Mouse (Mus musculus) limb, embryonic 14.5 days (tissue): ENCODE measurements around the gene Parp14. TPM values are rescaled to one million over a fixed set of nuclear protein-coding genes. Genes with fewer than 3 reads are reported as not detected.

ENCODE experiments used
- ATAC-seq: fragments of 200-750 bp; cut with Nextera tagmentation; 2 replicates; pipeline ENCODE4 v1.8.0; 2017; ENCODE audit warnings: low read depth, moderate number of reproducible peaks, moderate TSS enrichment; ENCODE audit not compliant: low FRiP score
- DNase-seq: peaks from one replicate; pipeline ENCODE4 v3.0.0-alpha.2; 2015; ENCODE audit warnings: low spot score
- H3K27ac ChIP-seq: fragments of 300-500 bp; sonication (generic); replicated peaks from 2 replicates; pipeline ENCODE4 v1.5.1; 2014; ENCODE audit warnings: low read depth, mild to moderate bottlenecking, low read length, moderate library complexity, mixed read lengths
- H3K27me3 ChIP-seq: fragments of 300-500 bp; sonication (generic); 2 replicates; pipeline ENCODE4 v1.6.1; 2014; ENCODE audit warnings: low read length, mixed read lengths; ENCODE audit not compliant: control insufficient read depth, insufficient read depth
- H3K36me3 ChIP-seq: fragments of 300-500 bp; sonication (generic); 2 replicates; pipeline ENCODE4 v1.6.1; 2014; ENCODE audit warnings: mild to moderate bottlenecking, low read length, moderate library complexity, mixed read lengths; ENCODE audit not compliant: control insufficient read depth, insufficient read depth
- H3K4me1 ChIP-seq: fragments of 300-500 bp; sonication (generic); 2 replicates; pipeline ENCODE4 v1.6.1; 2014; ENCODE audit warnings: antibody characterized with exemption, low read length, mixed read lengths; ENCODE audit not compliant: control insufficient read depth, insufficient read depth
- H3K4me2 ChIP-seq: fragments of 300-500 bp; sonication (generic); replicated peaks from 2 replicates; pipeline ENCODE4 v1.6.1; 2014; ENCODE audit warnings: low read depth, mild to moderate bottlenecking, low read length, moderate library complexity; ENCODE audit not compliant: severe bottlenecking
- H3K4me3 ChIP-seq: fragments of 300-500 bp; sonication (generic); replicated peaks from 2 replicates; pipeline ENCODE4 v1.5.1; 2014; ENCODE audit warnings: low read length
- H3K9ac ChIP-seq: fragments of 300-500 bp; sonication (generic); 2 replicates; pipeline ENCODE4 v1.6.1; 2014; ENCODE audit warnings: mild to moderate bottlenecking, low read depth, low read length, moderate library complexity; ENCODE audit not compliant: severe bottlenecking
- H3K9me3 ChIP-seq: fragments of 300-500 bp; sonication (generic); 2 replicates; pipeline ENCODE4 v1.6.1; 2016; ENCODE audit warnings: low read length; ENCODE audit not compliant: control insufficient read depth
- POLR2A ChIP-seq: fragments of 200-500 bp; IDR thresholded peaks from 2 replicates; pipeline ENCODE4 v1.8.0; 2012; ENCODE audit warnings: inconsistent platforms, mild to moderate bottlenecking, moderate library complexity, borderline replicate concordance; ENCODE audit not compliant: insufficient read depth, insufficient read length; ENCODE audit errors: extremely low read depth
- WGBS: fragments of 180-500 bp; shearing (Covaris S2); extraction: QIAGEN DNeasy Blood & Tissue Kit; methylation state at CpG from one replicate; pipeline ENCODE4 v1.1.7; 2014; 5-methylcytosine and 5-hydroxymethylcytosine counted together
- polyA plus RNA-seq, 2 experiments: library from polyadenylated mRNA; depleted of rRNA in 1 of 2; stranded (reverse) in 1 of 2; unstranded in 1 of 2; fragments of >200 nt; fragmentation: Nextera tagmentation in 1 of 2; extraction: Ambion mirVana in 1 of 2; gene quantifications; 2 replicates each; pipeline versions ENCODE4 v1.2.1 to v1.2.3; 2012 to 2014

The Parp14 gene
- polyA plus RNA-seq, 2 experiments = 0.67 to 1.1 TPM

- 37% methylated on average over 3 of the region's 3 CpGs for WGBS
- Histone ChIP-seq H3K4me3 (no peak overlapping the region), H3K27ac (no peak overlapping the region), H3K4me2 (no peak overlapping the region), H3K4me1 (peaks cover 9% of the 10 kb centered on the region; the same call in 1 of the 2 replicates), H3K27me3 (peaks cover 20% of the 10 kb centered on the region; the same call in 1 of the 2 replicates), H3K9ac (no peak overlapping the region), H3K9me3 (no peaks in the 10 kb centered on the region), H3K36me3 (no peaks in the 10 kb centered on the region)
- no peak for DNase-seq
- no peak for TF ChIP-seq POLR2A
- ATAC-seq = no peak
Observed at GRCm38 (mm10) chr16:35869126-35869525, 2.2 kb downstream of the Parp14 start.

- peaks cover 9% of the 10 kb centered on the region; the same call in 1 of the 2 replicates for H3K4me1 ChIP-seq
- no peak overlapping the region for H3K9ac ChIP-seq
- DNase-seq = no peak
- H3K27ac ChIP-seq = no peak overlapping the region
- H3K9me3 ChIP-seq = no peaks in the 10 kb centered on the region
- peaks cover 16% of the 10 kb centered on the region; the same call in 1 of the 2 replicates for H3K27me3 ChIP-seq
- WGBS = 66% methylated on average over 11 of the region's 11 CpGs
- H3K4me3 ChIP-seq = no peak overlapping the region
- no peak overlapping the region for H3K4me2 ChIP-seq
- TF ChIP-seq POLR2A = no peak
- ATAC-seq = no peak
- H3K36me3 ChIP-seq = no peaks in the 10 kb centered on the region
Observed at GRCm38 (mm10) chr16:35867726-35868125, 3.6 kb downstream of the Parp14 start.

- Histone ChIP-seq H3K9ac (no peak overlapping the region), H3K4me1 (no peaks in the 10 kb centered on the region), H3K27ac (no peak overlapping the region), H3K4me2 (no peak overlapping the region), H3K36me3 (no peaks in the 10 kb centered on the region), H3K9me3 (no peaks in the 10 kb centered on the region), H3K27me3 (no peaks in the 10 kb centered on the region), H3K4me3 (no peak overlapping the region)
- 86% methylated on average over 1 of the region's 1 CpGs for WGBS
- DNase-seq = no peak
- no peak for TF ChIP-seq POLR2A
- ATAC-seq = no peak
Observed at GRCm38 (mm10) chr16:35862057-35862456, 9.3 kb downstream of the Parp14 start.

- H3K9ac ChIP-seq = no peak overlapping the region
- DNase-seq (no peak), ATAC-seq (no peak)
- no peaks in the 10 kb centered on the region for H3K27me3 ChIP-seq
- no peaks in the 10 kb centered on the region for H3K9me3 ChIP-seq
- 87% methylated on average over 16 of the region's 16 CpGs for WGBS
- H3K4me2 ChIP-seq = no peak overlapping the region
- no peak for TF ChIP-seq POLR2A
- H3K27ac ChIP-seq = no peak overlapping the region
- H3K4me3 ChIP-seq = no peak overlapping the region
- no peaks in the 10 kb centered on the region for H3K36me3 ChIP-seq
- no peaks in the 10 kb centered on the region for H3K4me1 ChIP-seq
Observed at GRCm38 (mm10) chr16:35860236-35860635, 11.1 kb downstream of the Parp14 start.

GRCm38 (mm10) chr16:35856766-35857165 lies 14.6 kb downstream of the Parp14 start:
- Histone ChIP-seq H3K9ac (no peak overlapping the region), H3K4me2 (no peak overlapping the region), H3K27me3 (no peaks in the 10 kb centered on the region), H3K4me1 (no peaks in the 10 kb centered on the region), H3K9me3 (no peaks in the 10 kb centered on the region), H3K27ac (no peak overlapping the region), H3K36me3 (no peaks in the 10 kb centered on the region), H3K4me3 (no peak overlapping the region)
- ATAC-seq = no peak
- TF ChIP-seq POLR2A = no peak
- WGBS = 93% methylated on average over 18 of the region's 18 CpGs
- DNase-seq = no peak

GRCm38 (mm10) chr16:35855846-35856245 lies 15.5 kb downstream of the Parp14 start:
- WGBS = 72% methylated on average over 4 of the region's 4 CpGs
- no peak for ATAC-seq

More at GRCm38 (mm10) chr16:35855846-35856245, 15.5 kb downstream of the Parp14 start:
- Histone ChIP-seq H3K4me2 (no peak overlapping the region), H3K27ac (no peak overlapping the region), H3K27me3 (no peaks in the 10 kb centered on the region), H3K4me1 (no peaks in the 10 kb centered on the region), H3K9me3 (no peaks in the 10 kb centered on the region), H3K4me3 (no peak overlapping the region), H3K36me3 (no peaks in the 10 kb centered on the region), H3K9ac (no peak overlapping the region)
- DNase-seq = no peak
- TF ChIP-seq POLR2A = no peak
